Mouse (Mus musculus) right cerebral cortex, postnatal 10 days (tissue): ENCODE data around the gene Nsrp1.
"Not testable (repeated sequence)": the region's sequence is repeated elsewhere in the genome, so short reads cannot be mapped to it uniquely, and the experiment has no call there.

Experiments
- DNase-seq, 2 experiments: peaks; one replicate each; pipeline ENCODE4 v3.0.0; 2021; ENCODE audit warnings: low spot score in 2 of 2

Nsrp1 gene

DNA sequence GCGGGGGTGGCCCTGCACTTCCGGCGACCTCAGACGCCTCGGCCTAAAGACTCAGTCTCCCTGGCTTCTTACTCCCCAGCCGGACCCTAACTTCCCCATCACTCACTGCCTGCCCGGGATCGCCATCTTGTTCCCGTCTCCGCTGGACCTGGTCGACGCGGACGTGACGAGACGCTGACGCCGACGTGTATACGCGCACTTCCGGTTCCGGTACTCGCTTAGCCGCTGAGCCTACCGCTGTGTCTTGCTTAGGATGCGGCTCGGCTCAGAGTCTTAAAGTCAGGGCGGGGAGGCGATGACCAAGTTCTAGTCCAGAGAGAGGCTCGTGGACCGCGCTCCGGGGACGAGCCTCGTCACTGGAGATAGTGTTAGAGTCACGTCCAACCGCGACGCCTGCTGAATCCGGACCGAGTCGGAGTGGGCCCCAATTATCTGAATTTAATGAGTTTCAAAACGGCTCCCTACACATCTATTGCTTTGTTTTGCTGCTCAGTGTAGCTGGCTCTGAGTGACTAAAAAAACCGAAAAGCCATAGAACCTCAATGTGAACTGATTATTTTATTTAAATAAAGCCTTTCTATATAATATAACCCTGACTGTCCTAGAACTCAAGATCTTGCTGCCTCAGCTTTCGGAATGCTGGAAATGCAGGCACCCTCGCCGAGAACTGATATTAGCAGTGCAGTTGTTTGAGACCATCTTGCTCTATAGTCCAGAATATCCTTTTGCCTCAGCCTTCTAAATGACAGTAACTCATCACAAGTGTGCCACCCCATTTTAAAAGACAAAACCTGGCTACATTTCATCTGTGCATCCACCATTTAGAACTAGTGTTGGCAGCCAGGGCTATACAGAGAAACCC lies at the start of gene Nsrp1:
TSS of gene Nsrp1 (minus strand) at position 163 of the 862 bp plus-strand sequence.
- DNase-seq, result peak; percentile 96

DNA sequence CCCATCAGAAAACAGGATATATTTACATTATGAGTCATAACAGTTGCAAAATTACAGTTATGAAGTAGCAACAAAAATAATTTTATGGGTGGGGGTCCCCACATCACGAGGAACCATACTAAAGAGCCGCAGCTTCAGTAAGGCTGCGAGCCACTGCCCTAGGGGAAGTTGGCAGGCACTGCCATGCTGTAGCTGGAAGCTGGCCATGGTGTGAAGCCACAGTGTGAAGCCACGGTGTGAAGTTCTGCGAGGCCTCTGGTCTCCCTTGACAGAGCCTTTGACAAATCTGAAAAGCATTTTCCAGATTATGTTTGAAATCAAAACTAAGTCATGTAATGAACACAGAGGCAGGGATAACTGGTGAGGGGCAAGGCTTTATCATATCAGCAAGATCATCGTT lies 32.9 kb upstream of the Nsrp1 start:
- DNase-seq, result no peak

DNA sequence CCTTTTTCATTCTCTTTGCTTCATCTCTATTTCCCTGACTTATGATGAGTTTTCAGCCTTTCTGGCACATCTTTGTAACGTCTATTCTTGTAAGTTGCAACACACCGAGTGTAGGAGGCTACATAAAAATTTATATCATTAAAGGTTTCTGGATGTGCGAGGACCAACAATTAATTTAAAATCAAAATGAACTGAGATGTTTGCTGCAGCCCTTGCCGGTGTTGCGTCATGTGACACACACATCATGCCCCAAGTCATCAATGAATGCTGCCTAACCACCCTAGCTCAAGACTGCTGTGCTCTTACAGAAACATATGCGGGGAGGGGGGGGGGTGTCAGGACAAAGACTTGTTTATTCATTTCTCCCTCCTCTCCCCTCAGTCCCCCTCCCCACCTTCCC lies 30.2 kb upstream of the Nsrp1 start:
- DNase-seq, result no peak

DNA sequence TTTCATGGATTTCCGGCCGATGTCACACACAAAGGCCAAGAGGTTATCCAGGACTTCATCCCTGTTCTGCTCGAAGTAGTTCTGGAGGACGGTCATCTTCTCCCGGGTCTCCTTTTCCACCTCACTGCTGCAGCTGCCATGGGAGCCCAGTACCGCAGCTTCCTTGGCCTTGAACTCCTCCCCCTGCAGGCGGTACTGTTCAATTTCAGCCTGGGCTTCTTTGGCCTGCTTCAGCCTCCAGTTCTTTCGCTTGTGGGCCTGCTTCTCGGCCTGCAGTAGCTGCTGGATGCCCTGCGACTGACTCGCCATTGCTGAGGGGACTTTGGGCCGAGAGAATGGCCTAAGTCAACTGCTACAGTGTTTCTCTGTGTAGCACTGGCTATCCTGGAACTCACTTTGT lies 29.6 kb upstream of the Nsrp1 start:
- DNase-seq, result not testable (repeated sequence)

DNA sequence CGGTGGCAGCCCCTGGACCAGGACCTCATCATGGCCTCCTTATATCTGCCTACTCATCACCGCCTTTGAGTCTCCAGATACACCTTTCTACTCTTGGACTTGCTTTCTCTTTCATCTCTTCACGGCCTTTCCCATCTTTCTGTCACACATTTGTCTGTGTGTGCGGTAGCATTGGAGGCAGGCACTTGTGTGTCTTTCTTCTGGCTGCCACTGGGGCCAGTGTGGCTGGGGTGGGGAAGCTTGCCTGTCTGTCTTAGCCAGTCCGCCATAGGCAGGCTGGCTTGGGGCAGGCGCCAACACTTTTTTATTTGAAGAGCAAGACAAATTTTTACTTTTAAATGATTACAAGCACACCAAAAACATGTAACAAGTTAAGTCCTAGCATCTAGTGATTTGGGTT lies 28.7 kb upstream of the Nsrp1 start:
- DNase-seq, result no peak

DNA sequence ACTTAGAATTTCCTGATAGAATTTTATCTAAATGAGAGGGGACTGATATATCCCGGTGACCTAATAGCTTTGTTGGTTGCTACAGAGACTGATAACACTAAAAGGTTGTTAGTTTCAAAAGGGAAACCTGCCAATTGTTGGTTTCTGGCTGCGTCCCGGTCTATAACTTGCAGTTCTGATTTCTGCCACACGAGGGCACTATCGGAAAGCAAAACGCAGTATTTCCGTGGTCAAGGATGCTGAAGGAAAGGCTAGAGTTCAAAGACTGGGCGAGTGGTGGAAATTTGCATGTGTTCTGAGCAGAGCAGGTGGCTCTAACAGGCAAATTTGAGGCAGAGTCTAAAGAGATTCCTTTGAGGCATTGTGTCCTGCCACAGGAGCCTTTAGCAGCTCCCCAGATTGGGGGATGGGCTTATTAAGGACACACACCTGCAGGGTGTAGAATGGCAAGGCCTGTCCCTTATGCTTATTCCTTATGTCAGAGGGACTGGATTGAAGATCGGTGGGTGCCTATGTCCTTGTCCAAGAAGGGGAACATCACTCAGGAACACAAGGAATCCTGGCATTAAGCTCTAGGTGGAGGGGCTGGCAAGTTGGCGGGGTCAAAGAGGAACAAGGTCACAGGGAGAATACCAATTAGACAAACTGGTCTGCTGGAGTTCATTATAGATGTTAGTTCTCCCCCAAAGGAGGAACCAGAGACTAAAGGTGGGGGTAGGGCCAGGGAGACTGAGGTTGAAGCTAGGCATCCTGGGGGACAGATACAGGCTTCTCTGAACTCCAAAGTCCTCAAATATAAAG lies 22.1 kb upstream of the Nsrp1 start:
- peak; percentile 71 to 80 for DNase-seq

DNA sequence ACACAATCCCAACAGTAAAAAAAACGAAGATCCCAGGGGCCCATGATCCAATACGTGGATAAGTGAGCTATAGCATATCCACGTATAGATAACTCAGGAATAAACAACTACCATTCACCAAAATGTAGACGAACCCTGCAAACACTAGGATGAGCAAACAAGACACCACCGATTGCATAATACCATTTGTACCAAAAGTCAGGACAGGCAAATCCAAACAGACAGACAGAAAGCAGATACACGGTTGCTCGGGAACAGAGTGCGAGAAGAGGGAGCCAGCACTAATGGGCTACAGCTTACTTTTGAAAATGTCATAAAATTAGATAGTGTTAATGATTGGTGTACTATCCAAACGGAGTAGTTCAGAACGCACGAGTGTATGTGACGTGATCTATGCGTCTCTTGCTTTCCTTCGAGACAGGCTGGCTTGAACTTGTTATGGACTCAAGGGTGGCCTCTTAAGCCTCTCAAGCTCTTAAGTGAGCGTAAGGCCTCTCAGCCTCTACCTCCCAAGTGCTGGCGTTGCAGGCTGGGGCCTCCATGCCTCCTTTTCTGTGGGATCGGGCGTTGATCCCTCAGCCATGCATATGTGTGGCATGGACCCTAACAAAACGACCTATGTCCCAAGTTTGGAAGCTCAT lies 20.2 kb upstream of the Nsrp1 start:
- no peak for DNase-seq

DNA sequence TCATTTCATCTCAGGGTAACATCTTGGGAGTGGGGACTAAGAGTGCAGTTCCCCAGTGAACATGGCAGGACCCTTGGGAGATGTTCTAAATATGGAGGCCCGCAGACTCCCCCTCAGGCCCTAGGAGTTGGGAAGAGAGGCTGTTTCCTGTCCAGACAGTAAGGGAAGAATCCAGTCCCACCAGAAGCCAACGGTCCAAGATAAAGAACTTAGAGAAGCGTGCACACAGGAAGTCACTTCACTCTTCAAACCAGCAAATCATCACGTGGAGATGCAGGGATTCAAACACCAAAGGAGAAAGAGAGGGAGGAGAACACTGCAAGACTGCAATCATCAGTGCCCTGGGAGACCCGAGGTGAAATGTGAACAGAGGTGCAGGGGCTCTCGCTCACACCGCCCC lies 18.8 kb upstream of the Nsrp1 start:
- DNase-seq, result no peak

DNA sequence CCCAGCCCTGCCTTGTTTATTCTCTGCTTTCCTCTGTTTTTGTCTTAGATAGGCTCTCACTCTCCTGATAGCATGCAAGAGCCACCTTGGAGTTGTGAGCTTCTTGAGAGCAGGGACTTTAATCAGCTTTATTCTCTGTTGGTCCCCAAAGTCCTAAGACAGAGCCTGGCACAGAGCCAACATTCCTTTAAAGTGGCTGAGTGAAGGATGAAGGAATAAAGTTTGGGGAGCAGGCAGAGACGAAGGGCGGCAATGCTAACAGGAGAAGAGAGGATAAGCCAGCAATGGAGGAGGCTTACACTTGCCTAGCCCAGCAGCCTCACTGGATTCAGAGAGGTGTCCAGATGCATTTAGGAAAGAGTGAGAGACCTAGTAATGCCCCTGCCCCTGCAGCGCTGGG lies 18.3 kb upstream of the Nsrp1 start:
- no peak for DNase-seq

DNA sequence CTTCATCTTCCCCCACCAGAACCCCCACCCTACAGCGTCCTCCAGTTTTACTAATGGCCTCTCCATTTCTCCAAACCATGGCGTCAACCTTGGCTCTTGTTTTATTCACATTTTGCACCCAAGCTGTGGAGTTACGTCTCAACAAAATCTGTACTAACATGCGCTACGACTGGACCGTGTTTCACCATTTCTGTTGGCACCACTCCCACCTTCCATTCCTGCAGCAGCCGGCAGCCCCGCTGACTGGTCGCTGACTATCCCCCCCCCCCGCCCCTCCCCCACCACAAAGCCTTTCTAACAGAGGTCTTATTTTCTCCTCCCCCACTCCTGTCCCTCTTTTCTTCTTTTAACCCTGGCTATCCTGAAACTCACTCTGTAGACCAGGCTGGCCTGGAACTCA lies 17.0 kb upstream of the Nsrp1 start:
- no peak for DNase-seq

DNA sequence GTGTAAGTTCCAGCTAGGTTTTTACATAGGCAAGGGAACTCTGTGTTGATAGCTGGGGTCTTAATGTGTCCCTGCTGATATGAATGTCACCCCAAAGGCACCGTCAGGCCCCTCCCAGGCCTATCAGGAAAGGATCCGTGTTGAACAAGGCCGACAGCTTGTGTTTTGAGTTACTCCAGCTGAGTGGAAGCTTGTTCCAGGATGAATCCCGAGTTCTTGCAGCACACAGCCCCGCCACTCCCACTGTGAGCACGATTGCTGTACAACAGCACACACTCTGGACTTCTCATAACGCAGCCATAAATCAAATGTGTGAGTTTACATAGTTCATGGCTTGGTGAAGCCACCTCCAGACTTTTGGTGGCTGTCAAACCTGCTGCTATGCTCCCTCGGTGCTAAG lies 15.9 kb upstream of the Nsrp1 start:
- no peak for DNase-seq

DNA sequence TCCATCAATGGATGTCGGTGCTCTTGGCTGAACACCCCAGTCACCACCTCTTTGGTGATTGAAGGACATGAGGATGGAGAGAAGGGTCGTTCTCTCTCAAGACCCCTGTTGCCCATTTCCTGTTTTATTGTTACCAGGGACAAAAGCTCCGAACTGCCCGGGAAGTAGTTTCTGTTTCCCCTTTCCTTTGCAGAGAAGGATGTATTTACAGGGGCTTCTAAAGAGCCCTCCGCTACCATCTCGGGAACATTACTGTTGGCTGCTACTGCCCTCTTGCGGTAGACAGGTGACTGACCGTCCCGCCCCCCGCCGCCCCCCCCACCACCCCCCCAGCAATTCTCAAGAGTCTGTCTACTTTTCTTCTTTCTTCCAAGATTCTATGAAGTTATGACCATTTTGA lies 15.0 kb upstream of the Nsrp1 start:
- DNase-seq, result peak in 1 of 2 experiments; percentile 57

DNA sequence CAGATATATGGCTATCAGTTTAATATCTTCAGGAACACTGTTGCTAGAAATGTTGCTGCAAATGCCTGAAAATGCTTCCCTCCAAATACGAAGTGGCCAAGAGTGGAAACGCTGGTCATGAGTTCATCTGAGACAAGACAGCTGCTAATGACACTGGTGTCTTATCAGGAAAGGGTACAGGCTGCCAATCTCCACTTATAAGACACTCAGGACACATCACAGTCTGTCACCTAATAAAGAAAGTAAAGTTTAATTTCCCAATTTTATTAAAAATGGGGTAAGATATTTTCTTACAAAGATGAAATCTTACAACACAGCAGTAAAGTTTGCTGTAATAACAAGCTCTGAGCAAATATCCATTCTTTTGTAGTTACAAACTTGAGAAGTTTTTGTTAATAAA lies 10.9 kb upstream of the Nsrp1 start:
- DNase-seq, result no peak

DNA sequence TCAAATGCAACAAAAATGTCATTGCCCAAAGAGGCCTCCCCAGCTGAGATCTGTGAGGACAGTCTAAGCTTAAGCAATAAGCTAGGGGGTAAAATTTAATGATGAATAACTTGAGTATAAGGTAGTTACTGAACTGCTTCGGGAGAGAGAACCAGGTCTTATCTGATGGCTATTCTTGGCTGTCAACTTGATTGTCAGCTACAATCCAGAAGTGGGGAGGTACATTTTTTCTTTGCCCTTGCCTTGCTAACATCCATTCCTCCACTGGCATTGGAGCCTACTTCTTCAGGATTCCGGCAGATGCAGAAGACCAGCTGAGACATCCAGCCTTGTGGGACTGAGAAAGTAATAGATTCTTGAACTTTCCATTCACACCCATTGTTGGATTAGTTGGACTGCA lies 8.8 kb upstream of the Nsrp1 start:
- no peak for DNase-seq

DNA sequence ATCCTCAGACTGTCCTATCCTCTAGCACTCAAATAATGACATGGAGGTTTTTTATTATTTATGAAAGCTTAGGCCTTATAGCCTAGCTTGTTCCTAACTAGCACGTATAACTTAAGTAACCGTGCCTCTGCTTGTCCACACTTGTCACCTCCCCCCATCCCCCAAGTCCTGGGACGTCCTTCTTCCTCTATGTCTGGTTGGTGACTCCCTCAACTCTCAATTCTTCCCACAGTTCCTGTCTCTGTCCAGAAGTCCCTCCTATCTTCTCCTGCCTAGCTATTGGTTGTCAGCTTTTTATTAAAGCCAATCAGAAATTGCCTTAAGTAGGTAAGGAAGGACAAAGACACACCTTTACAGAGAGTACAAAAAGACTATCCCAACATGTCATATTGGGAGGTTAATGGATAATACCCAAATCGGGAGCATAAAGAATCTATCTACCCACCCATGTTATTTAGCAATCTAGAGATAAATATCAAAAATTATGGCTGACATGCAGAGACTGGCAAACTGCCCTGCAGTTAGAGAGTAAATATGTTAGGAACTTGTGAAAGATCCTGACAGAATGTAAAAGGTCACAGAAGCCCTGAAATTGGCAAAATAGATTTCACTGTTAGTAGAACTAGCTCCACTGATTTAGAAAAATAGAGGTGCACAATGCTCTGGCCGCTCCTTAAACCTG lies 5.9 kb upstream of the Nsrp1 start:
- no peak for DNase-seq

DNA sequence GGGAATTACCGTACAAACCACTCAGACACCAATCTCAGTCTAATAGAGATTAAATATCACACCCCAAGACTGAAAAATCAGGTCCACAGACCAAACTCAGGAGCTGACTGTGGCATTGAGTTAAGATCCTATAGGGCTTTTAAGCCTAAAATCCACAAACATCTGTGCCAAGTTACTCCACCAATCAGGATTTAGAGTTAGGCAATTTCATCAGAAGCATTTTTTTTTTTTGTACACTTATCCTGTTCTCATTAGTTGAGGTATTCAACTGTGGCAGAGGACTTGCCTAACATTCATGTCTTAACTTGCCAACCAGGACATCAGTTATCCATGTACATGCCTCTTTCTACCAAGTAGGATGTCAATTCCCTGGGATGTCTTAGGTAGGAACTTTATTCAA lies 1.1 kb upstream of the Nsrp1 start:
- DNase-seq, result no peak

DNA sequence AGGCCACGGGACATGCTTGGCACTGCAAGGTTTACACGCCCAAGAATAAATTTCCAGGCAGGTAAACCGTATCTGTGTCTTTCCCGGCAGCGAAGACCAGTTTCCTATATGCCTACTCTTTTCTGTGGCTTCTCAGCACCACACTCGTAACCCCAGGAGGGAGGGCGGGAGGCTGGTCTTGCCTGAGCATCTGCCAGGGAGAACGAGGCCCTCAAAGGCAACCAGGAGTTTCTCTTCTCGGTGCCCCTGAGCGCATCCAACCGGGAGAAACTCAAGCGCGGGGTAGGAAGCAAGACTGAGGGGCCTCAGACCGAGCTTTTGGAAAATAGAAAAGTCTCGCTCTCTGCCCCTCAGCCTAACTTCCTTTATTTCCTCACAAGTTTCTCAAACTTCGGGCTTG lies 443 bp downstream of the Nsrp1 start:
- no peak for DNase-seq

DNA sequence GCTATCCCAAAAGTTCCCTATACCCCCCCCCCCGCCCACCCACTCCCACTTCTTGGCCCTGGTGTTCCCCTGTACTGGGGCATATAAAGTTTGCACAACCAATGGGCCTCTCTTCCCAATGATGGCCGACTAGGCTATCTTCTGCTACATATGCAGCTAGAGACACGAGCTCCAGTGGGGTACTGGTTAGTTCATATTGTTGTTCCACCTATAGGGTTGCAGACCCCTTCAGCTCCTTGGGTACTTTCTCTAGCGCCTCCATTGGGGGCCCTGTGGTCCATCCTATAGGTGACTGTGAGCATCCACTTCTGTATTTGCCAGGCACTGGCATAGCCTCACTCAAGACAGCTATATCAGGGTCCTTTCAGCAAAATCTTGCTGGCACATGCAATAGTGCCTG lies 904 bp downstream of the Nsrp1 start:
- DNase-seq, result not testable (repeated sequence)

DNA sequence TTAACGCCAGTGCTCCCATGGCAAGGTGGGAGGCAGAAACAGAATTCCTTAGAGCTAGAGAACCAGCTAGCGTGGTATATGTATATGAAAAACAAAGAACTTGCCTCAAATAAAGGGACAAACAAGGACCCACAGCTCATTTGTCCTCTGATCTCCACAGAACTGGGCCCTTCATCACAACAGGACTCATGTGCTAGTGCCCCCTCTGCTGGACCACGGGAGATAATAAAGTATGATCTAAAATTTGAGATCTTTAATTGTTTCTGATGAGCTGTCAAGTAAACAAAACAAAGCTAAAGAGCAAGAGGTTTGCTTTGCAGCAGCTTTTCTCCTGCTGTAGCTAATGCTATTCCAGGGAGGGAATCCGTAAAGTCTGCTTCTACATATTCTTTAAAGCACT lies 7.5 kb downstream of the Nsrp1 start:
- DNase-seq, result no peak

DNA sequence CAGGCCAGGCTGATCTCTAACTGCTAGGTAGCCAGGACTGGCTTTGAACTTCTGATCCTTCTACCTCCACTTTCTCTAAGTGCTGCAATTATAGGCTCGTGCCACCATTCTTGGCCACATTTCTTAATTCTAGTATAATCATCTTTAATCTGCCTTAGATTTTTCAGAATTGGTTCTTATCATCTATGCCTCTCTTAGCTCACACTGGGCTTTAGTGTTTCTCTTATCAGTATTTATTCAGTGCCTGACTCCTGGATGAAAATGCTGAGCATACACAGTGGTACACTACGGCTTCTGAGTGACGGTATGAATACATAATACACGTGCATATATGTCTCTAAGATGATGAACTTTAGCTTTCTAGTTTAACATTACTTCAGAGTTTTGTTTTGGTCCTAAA lies 9.4 kb downstream of the Nsrp1 start:
- no peak for DNase-seq

DNA sequence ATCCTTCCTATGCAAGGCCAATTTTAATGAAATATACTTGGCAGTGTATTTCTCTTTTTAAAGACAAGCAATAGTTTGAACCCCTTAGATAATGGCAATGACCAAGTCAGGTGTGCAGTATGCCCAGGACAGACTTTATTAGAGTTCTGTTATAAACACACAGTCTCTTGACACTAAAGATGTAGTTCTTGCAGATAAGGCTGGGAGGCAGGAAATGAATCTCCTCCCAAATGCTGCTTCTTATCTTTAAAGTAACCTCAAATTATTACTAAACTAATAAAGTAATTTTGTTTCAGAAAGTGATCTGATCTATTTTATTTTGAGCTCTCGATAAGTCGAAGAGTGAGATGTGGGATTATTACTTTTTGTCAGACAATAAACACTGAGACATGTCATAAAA lies 14.8 kb downstream of the Nsrp1 start:
- no peak for DNase-seq

DNA sequence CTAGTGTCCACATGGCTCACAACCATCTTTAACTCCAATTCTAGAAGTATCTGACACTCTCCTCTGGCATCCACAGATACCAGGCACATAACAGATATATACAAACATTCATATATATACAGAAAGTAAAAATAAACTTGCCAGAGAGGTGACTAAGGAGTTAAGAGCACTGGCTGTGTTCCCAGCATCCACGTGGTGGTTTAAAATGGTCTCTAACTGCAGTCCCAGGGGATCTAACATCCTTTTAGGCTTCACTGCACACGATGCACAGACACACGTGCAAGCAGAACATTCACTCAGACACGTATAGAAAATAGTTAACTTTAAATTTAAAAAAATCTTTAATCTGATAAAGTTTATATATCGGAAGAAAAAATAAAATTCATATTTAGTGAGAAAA lies 16.3 kb downstream of the Nsrp1 start:
- no peak for DNase-seq
